Mouse (Mus musculus): ENCODE results near the gene Fmo1. TPM values are rescaled to one million over a fixed set of nuclear protein-coding genes. Genes with fewer than 3 reads are reported as not detected.

Fmo1 gene
- polyA plus RNA-seq, 1 experiment from 2014 or later: 22.9 TPM

Other genes with a start within 250 kb of the Fmo1 start
- not detected in 2 replicates for gene Myoc, start 227.5 kb downstream of the Fmo1 start, polyA plus RNA-seq (2015; fragmentation: Nextera tagmentation; extraction: Ambion mirVana)
- not detected in 2 replicates for gene Myocos, start 208.4 kb downstream of the Fmo1 start, polyA plus RNA-seq (2015; fragmentation: Nextera tagmentation; extraction: Ambion mirVana)
- gene Prrc2c, start 126.1 kb downstream of the Fmo1 start, polyA plus RNA-seq (2015; fragmentation: Nextera tagmentation; extraction: Ambion mirVana): 149 and 164 TPM in 2 replicates
- gene Fmo4, start 52.6 kb downstream of the Fmo1 start, polyA plus RNA-seq (2015; fragmentation: Nextera tagmentation; extraction: Ambion mirVana): 0.36 and 0.61 TPM in 2 replicates
- gene Fmo2, start 32.1 kb upstream of the Fmo1 start, polyA plus RNA-seq (2015; fragmentation: Nextera tagmentation; extraction: Ambion mirVana): 0.91 and 2.2 TPM in 2 replicates
- gene Fmo6, start 70.9 kb upstream of the Fmo1 start, polyA plus RNA-seq (2015; fragmentation: Nextera tagmentation; extraction: Ambion mirVana): not detected in 2 replicates
- not detected in 2 replicates for gene Fmo3, start 117.9 kb upstream of the Fmo1 start, polyA plus RNA-seq (2015; fragmentation: Nextera tagmentation; extraction: Ambion mirVana)
- not detected in 2 replicates for gene Mroh9, start 219.1 kb upstream of the Fmo1 start, polyA plus RNA-seq (2015; fragmentation: Nextera tagmentation; extraction: Ambion mirVana)